Mouse (Mus musculus) lung, postnatal 36 days (tissue): ENCODE measurements around the gene Krt25.

Experiments used
- DNase-seq: peaks from one replicate; pipeline ENCODE4 v3.0.0; 2022; ENCODE audit warnings: mixed read lengths

Gene Krt25

DNA sequence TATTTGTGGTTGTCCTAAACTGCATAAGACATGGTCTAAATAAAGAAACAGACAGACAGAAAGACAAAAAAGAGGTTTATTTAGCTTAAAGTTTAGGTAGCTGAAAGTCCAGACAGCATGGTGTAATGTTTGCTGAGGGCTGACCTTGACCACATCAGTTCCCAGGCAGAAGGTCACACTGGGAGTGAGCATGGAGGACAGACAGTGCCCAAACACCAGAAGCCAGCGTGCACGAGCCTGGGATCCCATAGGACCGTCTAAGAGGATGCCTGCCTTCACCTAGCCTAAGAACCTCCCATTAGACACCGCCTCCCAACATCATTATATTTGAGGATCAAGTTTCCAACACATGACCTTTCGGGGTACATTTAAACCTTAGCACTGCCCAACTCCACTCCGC is 47.1 kb downstream of the Krt25 start:
- DNase-seq: no peak

DNA sequence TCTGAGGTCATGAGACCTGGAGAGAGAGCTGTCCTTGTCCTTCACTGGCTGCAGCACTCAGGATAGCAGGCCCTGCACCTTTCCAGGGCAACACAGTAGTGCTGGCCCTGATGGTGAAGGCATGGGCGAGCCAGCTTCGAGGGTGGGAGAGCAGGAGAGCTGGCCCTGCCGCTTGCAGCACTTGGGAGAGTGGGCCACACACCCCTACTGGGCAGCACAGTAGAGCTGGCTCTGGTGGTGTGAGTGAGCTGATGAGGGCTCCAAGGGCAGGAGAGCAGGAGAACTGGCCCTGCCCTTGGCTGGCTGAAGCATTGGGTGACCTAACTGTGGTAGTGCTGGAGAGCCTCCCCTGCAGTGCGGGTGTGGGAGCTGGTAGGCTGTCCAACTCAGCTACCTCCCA is 50.0 kb downstream of the Krt25 start:
- DNase-seq: no peak

DNA sequence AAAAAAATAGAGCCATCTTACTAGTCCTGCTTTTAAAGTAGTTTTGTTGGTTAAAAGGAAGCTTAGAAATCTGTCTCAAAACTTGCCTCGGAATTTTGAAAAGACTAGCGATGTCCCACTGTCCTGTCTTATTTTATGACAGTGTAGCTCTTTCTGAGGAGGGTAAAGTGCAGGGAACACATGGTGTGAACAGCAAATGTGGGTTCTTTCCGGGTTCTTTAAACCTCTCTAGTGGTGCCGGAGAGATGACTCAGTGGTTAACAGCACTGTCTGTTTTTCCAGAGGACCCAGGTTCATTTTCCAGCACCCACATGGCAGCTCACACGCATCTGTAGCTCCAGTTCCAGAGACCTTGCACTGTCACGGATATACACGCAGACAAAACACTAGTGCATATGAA is 53.6 kb downstream of the Krt25 start:
- DNase-seq: no peak

DNA sequence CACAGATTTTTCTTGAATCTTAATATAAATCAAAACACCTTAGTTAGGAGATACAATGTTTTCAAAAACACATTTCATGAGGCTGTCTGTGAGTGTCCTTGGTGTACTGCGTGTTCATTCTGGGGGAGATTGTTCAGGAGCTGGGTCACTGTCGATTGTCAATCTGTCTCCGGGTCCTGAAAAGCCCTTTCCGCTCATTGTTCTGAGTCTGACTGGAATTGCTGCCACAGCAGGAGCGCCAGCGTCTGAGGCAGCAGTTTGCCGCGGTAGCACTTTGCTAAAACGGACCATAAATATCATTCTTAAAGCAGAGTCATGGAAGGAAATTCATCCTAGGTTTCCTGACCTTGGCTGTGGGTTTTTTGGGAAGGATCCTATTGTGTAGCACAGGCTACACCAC is 57.0 kb downstream of the Krt25 start:
- DNase-seq: no peak
